Mouse (Mus musculus) ovary, postnatal 36 days (tissue): Measurements from ENCODE around the gene Gm3233.
"Not testable (repeated sequence)": the region's sequence is repeated elsewhere in the genome, so short reads cannot be mapped to it uniquely, and the experiment has no call there.

Source experiments
- DNase-seq: peaks from one replicate; pipeline ENCODE4 v3.0.0; 2022; ENCODE audit warnings: low spot score, mixed read lengths

The Gm3233 gene

GRCm38 (mm10) chr10:77728280-77728679 is 31.2 kb downstream of the Gm3233 start:
- DNase-seq = no peak

- DNase-seq = no peak
These were observed 33.3 kb downstream of the Gm3233 start, which contains the start of gene Gm10100 for GRCm38 (mm10) chr10:77726186-77726585. Gm10100 (plus strand) TSS chr10:77726486.

GRCm38 (mm10) chr10:77724855-77725254 is 34.6 kb downstream of the Gm3233 start:
- DNase-seq = no peak

GRCm38 (mm10) chr10:77720299-77720698 is 39.2 kb downstream of the Gm3233 start, which contains the start of gene Krtap12-1:
Krtap12-1 (plus strand) TSS chr10:77720599.
- not testable (repeated sequence) for DNase-seq

GRCm38 (mm10) chr10:77715507-77715906 is 44.0 kb downstream of the Gm3233 start, which contains the start of gene Gm10142:
Gm10142 (plus strand) TSS chr10:77715807.
- DNase-seq = no peak

- DNase-seq = no peak
These were observed 45.7 kb downstream of the Gm3233 start for GRCm38 (mm10) chr10:77713734-77714133.

GRCm38 (mm10) chr10:77711157-77711556 is 48.3 kb downstream of the Gm3233 start, which contains the start of gene Gm10024:
Gm10024 (plus strand) TSS chr10:77711457.
- DNase-seq = not testable (repeated sequence)

GRCm38 (mm10) chr10:77709831-77710230 is 49.7 kb downstream of the Gm3233 start:
- no peak for DNase-seq
